Mouse (Mus musculus): Measurements from ENCODE around the gene Tctex1d1. TPM values are rescaled to one million over a fixed set of nuclear protein-coding genes. Genes with fewer than 3 reads are reported as not detected.

Tctex1d1 gene
- 1 to 10 TPM; 1.0 to 1.4 TPM for total RNA-seq (2021)

GRCm38 (mm10) chr4:102978440-102978839, at the start of gene Tctex1d1:
TSS of gene Tctex1d1 (plus strand) at chr4:102978606.
- peak; percentile 46 for DNase-seq
- intact Hi-C loops (cut with DNase I), result no loop called here

- DNase-seq, result peak; percentile 37
- intact Hi-C loops (cut with DNase I), result loop anchor here (10.0 kb wide), 1 partner anchor 165 kb away; no protein-coding TSS in a partner anchor
Observed at GRCm38 (mm10) chr4:102929491-102929890, 48.9 kb upstream of the Tctex1d1 start.

GRCm38 (mm10) chr4:102930679-102931078, 47.7 kb upstream of the Tctex1d1 start:
- intact Hi-C loops (cut with DNase I), result no loop called here
- DNase-seq, result no peak

GRCm38 (mm10) chr4:102940266-102940665, 38.1 kb upstream of the Tctex1d1 start:
- DNase-seq, result no peak
- intact Hi-C loops (cut with DNase I), result no loop called here

GRCm38 (mm10) chr4:102940738-102941137, 37.7 kb upstream of the Tctex1d1 start:
- intact Hi-C loops (cut with DNase I), result no loop called here
- no peak for DNase-seq

- no peak for DNase-seq
- intact Hi-C loops (cut with DNase I), result no loop called here
Observed at GRCm38 (mm10) chr4:102944325-102944724, 34.1 kb upstream of the Tctex1d1 start.

- DNase-seq, result no peak
- intact Hi-C loops (cut with DNase I), result no loop called here
Observed at GRCm38 (mm10) chr4:102952476-102952875, 25.9 kb upstream of the Tctex1d1 start.

- intact Hi-C loops (cut with DNase I), result no loop called here
- DNase-seq, result no peak
Observed at GRCm38 (mm10) chr4:102955294-102955956, 23.0 kb upstream of the Tctex1d1 start.

GRCm38 (mm10) chr4:102959409-102959808, 19.0 kb upstream of the Tctex1d1 start:
- no peak for DNase-seq
- intact Hi-C loops (cut with DNase I), result no loop called here

GRCm38 (mm10) chr4:102964174-102964573, 14.2 kb upstream of the Tctex1d1 start:
- intact Hi-C loops (cut with DNase I), result no loop called here
- DNase-seq, result no peak

GRCm38 (mm10) chr4:102967811-102968210, 10.6 kb upstream of the Tctex1d1 start:
- no peak for DNase-seq
- intact Hi-C loops (cut with DNase I), result no loop called here

GRCm38 (mm10) chr4:102969599-102969998, 8.8 kb upstream of the Tctex1d1 start:
- DNase-seq, result no peak
- intact Hi-C loops (cut with DNase I), result no loop called here

- intact Hi-C loops (cut with DNase I), result no loop called here
- DNase-seq, result no peak
Observed at GRCm38 (mm10) chr4:102971159-102971558, 7.2 kb upstream of the Tctex1d1 start.

- intact Hi-C loops (cut with DNase I), result no loop called here
- no peak for DNase-seq
Observed at GRCm38 (mm10) chr4:102972071-102972470, 6.3 kb upstream of the Tctex1d1 start.

GRCm38 (mm10) chr4:102974172-102974571, 4.2 kb upstream of the Tctex1d1 start:
- intact Hi-C loops (cut with DNase I), result no loop called here
- no peak for DNase-seq

- DNase-seq, result no peak
Observed at GRCm38 (mm10) chr4:102976290-102977275, 1.8 kb upstream of the Tctex1d1 start.

GRCm38 (mm10) chr4:102977778-102978321, 556 bp upstream of the Tctex1d1 start:
- DNase-seq, result no peak
- intact Hi-C loops (cut with DNase I), result no loop called here

More at GRCm38 (mm10) chr4:102976290-102977275, 1.8 kb upstream of the Tctex1d1 start:
- intact Hi-C loops (cut with DNase I), result no loop called here

- intact Hi-C loops (cut with DNase I), result no loop called here
- no peak for DNase-seq
Observed at GRCm38 (mm10) chr4:102979385-102979784, 979 bp downstream of the Tctex1d1 start.

- no peak for DNase-seq
- intact Hi-C loops (cut with DNase I), result loop anchor here (10.0 kb wide), 1 partner anchor 133 kb away; the partner anchor contains the start of genes Mier1 and Wdr78
Observed at GRCm38 (mm10) chr4:102981709-102982108, 3.3 kb downstream of the Tctex1d1 start.

- intact Hi-C loops (cut with DNase I), result loop anchor here (5.0 to 10.0 kb wide), 3 partner anchors 129 to 361 kb away; partner anchors contain the start of genes Mier1 and Wdr78
Observed at GRCm38 (mm10) chr4:102986173-102986572, 7.8 kb downstream of the Tctex1d1 start.

GRCm38 (mm10) chr4:102986917-102987316, 8.5 kb downstream of the Tctex1d1 start:
- DNase-seq, result peak; percentile 39
- intact Hi-C loops (cut with DNase I), result loop anchor here (5.0 to 10.0 kb wide), 3 partner anchors 128 to 360 kb away; partner anchors contain the start of genes Mier1 and Wdr78

More at GRCm38 (mm10) chr4:102986173-102986572, 7.8 kb downstream of the Tctex1d1 start:
- DNase-seq, result no peak

Measured in left cerebral cortex, postnatal 4 days (tissue).